Mouse (Mus musculus): ENCODE data around the gene 0610040J01Rik. TPM values are rescaled to one million over a fixed set of nuclear protein-coding genes. Genes with fewer than 3 reads are reported as not detected.

0610040J01Rik gene
- polyA plus RNA-seq, 1 experiment = 7.0 TPM

- TF ChIP-seq CTCF (IDR thresholded peaks at IDR 0.05; ENCODE audit: extremely low read depth, insufficient read depth, low read length) (no peak), POLR2A (IDR thresholded peaks at IDR 0.05; ENCODE audit: extremely low read depth, insufficient read depth, low read length) (no peak)
These were observed 102.7 kb downstream of the 0610040J01Rik start for GRCm38 (mm10) chr5:63914896-63915295.

GRCm38 (mm10) chr5:63916457-63917139 is 104.4 kb downstream of the 0610040J01Rik start:
- Histone ChIP-seq H3K4me3 (ENCODE audit: insufficient read depth, low read length) (no peak overlapping the region), H3K4me1 (ENCODE audit: control insufficient read depth, insufficient read depth, low read length) (no peaks in the 10 kb centered on the region), H3K27ac (ENCODE audit: insufficient read depth, low read length) (no peak overlapping the region)
- TF ChIP-seq CTCF (IDR thresholded peaks at IDR 0.05; ENCODE audit: extremely low read depth, insufficient read depth, low read length) = no peak
- TF ChIP-seq POLR2A (IDR thresholded peaks at IDR 0.05; ENCODE audit: extremely low read depth, insufficient read depth, low read length) = no peak

More at GRCm38 (mm10) chr5:63914896-63915295, 102.7 kb downstream of the 0610040J01Rik start:
- Histone ChIP-seq H3K27ac (ENCODE audit: insufficient read depth, low read length) (no peak overlapping the region), H3K4me1 (ENCODE audit: control insufficient read depth, insufficient read depth, low read length) (no peaks in the 10 kb centered on the region), H3K4me3 (ENCODE audit: insufficient read depth, low read length) (no peak overlapping the region)

- Histone ChIP-seq H3K4me3 (ENCODE audit: insufficient read depth, low read length) (no peak overlapping the region), H3K4me1 (ENCODE audit: control insufficient read depth, insufficient read depth, low read length) (no peaks in the 10 kb centered on the region), H3K27ac (ENCODE audit: insufficient read depth, low read length) (no peak overlapping the region)
- TF ChIP-seq CTCF (IDR thresholded peaks at IDR 0.05; ENCODE audit: extremely low read depth, insufficient read depth, low read length) = no peak
- no peak for TF ChIP-seq POLR2A (IDR thresholded peaks at IDR 0.05; ENCODE audit: extremely low read depth, insufficient read depth, low read length)
These were observed 106.0 kb downstream of the 0610040J01Rik start for GRCm38 (mm10) chr5:63918201-63918600.

- no peaks in the 10 kb centered on the region for H3K4me1 ChIP-seq (ENCODE audit: control insufficient read depth, insufficient read depth, low read length)
- no peak overlapping the region for H3K27ac ChIP-seq (ENCODE audit: insufficient read depth, low read length)
- TF ChIP-seq POLR2A (IDR thresholded peaks at IDR 0.05; ENCODE audit: extremely low read depth, insufficient read depth, low read length) (no peak), CTCF (IDR thresholded peaks at IDR 0.05; ENCODE audit: extremely low read depth, insufficient read depth, low read length) (no peak)
- no peak overlapping the region for H3K4me3 ChIP-seq (ENCODE audit: insufficient read depth, low read length)
These were observed 111.3 kb downstream of the 0610040J01Rik start for GRCm38 (mm10) chr5:63923305-63924025.

GRCm38 (mm10) chr5:63925035-63925628 is 113.0 kb downstream of the 0610040J01Rik start:
- TF ChIP-seq POLR2A (IDR thresholded peaks at IDR 0.05; ENCODE audit: extremely low read depth, insufficient read depth, low read length) (no peak), CTCF (IDR thresholded peaks at IDR 0.05; ENCODE audit: extremely low read depth, insufficient read depth, low read length) (no peak)
- no peak overlapping the region for H3K4me3 ChIP-seq (ENCODE audit: insufficient read depth, low read length)
- no peaks in the 10 kb centered on the region for H3K4me1 ChIP-seq (ENCODE audit: control insufficient read depth, insufficient read depth, low read length)
- H3K27ac ChIP-seq (ENCODE audit: insufficient read depth, low read length) = no peak overlapping the region

- no peak overlapping the region for H3K4me3 ChIP-seq (ENCODE audit: insufficient read depth, low read length)
- TF ChIP-seq POLR2A (IDR thresholded peaks at IDR 0.05; ENCODE audit: extremely low read depth, insufficient read depth, low read length) = no peak
- no peak for TF ChIP-seq CTCF (IDR thresholded peaks at IDR 0.05; ENCODE audit: extremely low read depth, insufficient read depth, low read length)
- H3K27ac ChIP-seq (ENCODE audit: insufficient read depth, low read length) = no peak overlapping the region
- H3K4me1 ChIP-seq (ENCODE audit: control insufficient read depth, insufficient read depth, low read length) = no peaks in the 10 kb centered on the region
These were observed 118.7 kb downstream of the 0610040J01Rik start for GRCm38 (mm10) chr5:63930824-63931358.

- Histone ChIP-seq H3K27ac (ENCODE audit: insufficient read depth, low read length) (no peak overlapping the region), H3K4me1 (ENCODE audit: control insufficient read depth, insufficient read depth, low read length) (no peaks in the 10 kb centered on the region), H3K4me3 (ENCODE audit: insufficient read depth, low read length) (no peak overlapping the region)
- no peak for TF ChIP-seq POLR2A (IDR thresholded peaks at IDR 0.05; ENCODE audit: extremely low read depth, insufficient read depth, low read length)
- TF ChIP-seq CTCF (IDR thresholded peaks at IDR 0.05; ENCODE audit: extremely low read depth, insufficient read depth, low read length) = no peak
These were observed 120.7 kb downstream of the 0610040J01Rik start for GRCm38 (mm10) chr5:63932829-63933228.

- H3K27ac ChIP-seq (ENCODE audit: insufficient read depth, low read length) = no peak overlapping the region
- no peak overlapping the region for H3K4me3 ChIP-seq (ENCODE audit: insufficient read depth, low read length)
- TF ChIP-seq CTCF (IDR thresholded peaks at IDR 0.05; ENCODE audit: extremely low read depth, insufficient read depth, low read length) = no peak
- no peak for TF ChIP-seq POLR2A (IDR thresholded peaks at IDR 0.05; ENCODE audit: extremely low read depth, insufficient read depth, low read length)
- no peaks in the 10 kb centered on the region for H3K4me1 ChIP-seq (ENCODE audit: control insufficient read depth, insufficient read depth, low read length)
These were observed 123.4 kb downstream of the 0610040J01Rik start for GRCm38 (mm10) chr5:63935581-63935980.

GRCm38 (mm10) chr5:63936740-63937139 is 124.6 kb downstream of the 0610040J01Rik start:
- no peaks in the 10 kb centered on the region for H3K4me1 ChIP-seq (ENCODE audit: control insufficient read depth, insufficient read depth, low read length)
- TF ChIP-seq POLR2A (IDR thresholded peaks at IDR 0.05; ENCODE audit: extremely low read depth, insufficient read depth, low read length) = no peak
- no peak overlapping the region for H3K4me3 ChIP-seq (ENCODE audit: insufficient read depth, low read length)
- H3K27ac ChIP-seq (ENCODE audit: insufficient read depth, low read length) = no peak overlapping the region

Measured in cortical plate, adult 2 months (tissue).